Mouse (Mus musculus) intestine, postnatal 0 days (tissue): Measurements from ENCODE around the gene Tiam2. TPM values are rescaled to one million over a fixed set of nuclear protein-coding genes. Genes with fewer than 3 reads are reported as not detected.

Experiments
- ATAC-seq: fragments of 200-750 bp; cut with Nextera tagmentation; 2 replicates; pipeline ENCODE4 v1.8.0; 2017; ENCODE audit warnings: mild to moderate bottlenecking, moderate TSS enrichment, moderate library complexity
- H3K27ac ChIP-seq: fragments of 300-500 bp; sonication (generic); 2 replicates; pipeline ENCODE4 v1.5.1; 2014; ENCODE audit warnings: mild to moderate bottlenecking, low read depth, low read length, moderate library complexity
- H3K27me3 ChIP-seq: fragments of 300-500 bp; sonication (generic); replicated peaks from 2 replicates; pipeline ENCODE4 v1.6.1; 2014; ENCODE audit warnings: low read length, mixed read lengths; ENCODE audit not compliant: control insufficient read depth, insufficient read depth
- H3K36me3 ChIP-seq: fragments of 300-500 bp; sonication (generic); 2 replicates; pipeline ENCODE4 v1.6.1; 2014; ENCODE audit warnings: mild to moderate bottlenecking, moderate library complexity; ENCODE audit not compliant: control insufficient read depth, insufficient read depth
- H3K4me1 ChIP-seq: fragments of 300-500 bp; sonication (generic); replicated peaks from 2 replicates; pipeline ENCODE4 v1.6.1; 2014; ENCODE audit warnings: antibody characterized with exemption, low read length, mixed read lengths; ENCODE audit not compliant: control insufficient read depth, insufficient read depth
- H3K4me2 ChIP-seq: fragments of 300-500 bp; sonication (generic); replicated peaks from 2 replicates; pipeline ENCODE4 v1.6.1; 2014; ENCODE audit warnings: low read depth, mild to moderate bottlenecking, moderate library complexity
- H3K4me3 ChIP-seq: fragments of 300-500 bp; sonication (generic); 2 replicates; pipeline ENCODE4 v1.5.1; 2014; ENCODE audit warnings: low read depth, low read length
- H3K9ac ChIP-seq: fragments of 300-500 bp; sonication (generic); 2 replicates; pipeline ENCODE4 v1.6.1; 2014; ENCODE audit warnings: mild to moderate bottlenecking, low read depth, low read length
- H3K9me3 ChIP-seq: fragments of 300-500 bp; sonication (generic); 2 replicates; pipeline ENCODE4 v1.6.1; 2016; ENCODE audit warnings: mixed run types; ENCODE audit not compliant: control insufficient read depth
- CTCF ChIP-seq: sonication (generic); IDR thresholded peaks from 2 replicates; pipeline ENCODE4 v1.5.1; 2016; ENCODE audit warnings: low read depth, mild to moderate bottlenecking, control low read depth, antibody characterized with exemption, moderate library complexity
- WGBS: fragments of 180-500 bp; shearing (Covaris S2); extraction: QIAGEN DNeasy Blood & Tissue Kit; methylation state at CpG from one replicate; pipeline ENCODE4 v1.1.7; 2014; 5-methylcytosine and 5-hydroxymethylcytosine counted together
- polyA plus RNA-seq: library from polyadenylated mRNA; unstranded; fragments of >200 nt; fragmentation: Nextera tagmentation; extraction: Ambion mirVana; gene quantifications from 2 replicates; pipeline ENCODE4 v1.2.1, GENCODE M21; 2015

Tiam2 gene
- polyA plus RNA-seq, 1 experiment from 2014 or later, result 1.9 TPM

- no peaks in the 10 kb centered on the region for H3K36me3 ChIP-seq
- H3K9ac ChIP-seq, result peak overlapping the region; percentile 70
- peak overlapping the region; percentile 73 for H3K4me3 ChIP-seq
- no peaks in the 10 kb centered on the region for H3K9me3 ChIP-seq
- WGBS, result under 1% methylated on average over 25 of the region's 25 CpGs
- no peak overlapping the region for H3K27ac ChIP-seq
- peak overlapping the region; percentile 97 for H3K4me2 ChIP-seq
- no peak for ATAC-seq
- peaks cover 4% of the 10 kb centered on the region; the same call in 1 of the 2 replicates for H3K4me1 ChIP-seq
- TF ChIP-seq CTCF, result no peak
- H3K27me3 ChIP-seq, result no peaks in the 10 kb centered on the region
Observed at GRCm38 (mm10) chr17:3326903-3327279, 518 bp downstream of the Tiam2 start.

- Histone ChIP-seq H3K36me3 (no peaks in the 10 kb centered on the region), H3K4me1 (peaks cover 4% of the 10 kb centered on the region; the same call in 1 of the 2 replicates), H3K4me3 (peak overlapping the region; percentile 73), H3K4me2 (peak overlapping the region; percentile 97), H3K27me3 (no peaks in the 10 kb centered on the region), H3K9ac (peak overlapping the region; percentile 70), H3K27ac (no peak overlapping the region), H3K9me3 (no peaks in the 10 kb centered on the region)
- no peak for ATAC-seq
- TF ChIP-seq CTCF, result no peak
- WGBS, result 6% methylated on average over 14 of the region's 14 CpGs
Observed at GRCm38 (mm10) chr17:3327335-3327734, 962 bp downstream of the Tiam2 start.

GRCm38 (mm10) chr17:3328820-3329219 lies 2.4 kb downstream of the Tiam2 start:
- H3K9ac ChIP-seq, result no peak overlapping the region
- no peak for TF ChIP-seq CTCF
- no peaks in the 10 kb centered on the region for H3K36me3 ChIP-seq
- no peak overlapping the region for H3K4me2 ChIP-seq
- no peaks in the 10 kb centered on the region for H3K27me3 ChIP-seq
- no peak for ATAC-seq
- 79% methylated on average over 4 of the region's 4 CpGs for WGBS
- no peaks in the 10 kb centered on the region for H3K9me3 ChIP-seq
- H3K4me1 ChIP-seq, result peaks cover 4% of the 10 kb centered on the region; the same call in 1 of the 2 replicates
- no peak overlapping the region for H3K27ac ChIP-seq
- no peak overlapping the region for H3K4me3 ChIP-seq

- no peak for TF ChIP-seq CTCF
- WGBS, result 86% methylated on average over 4 of the region's 4 CpGs
- Histone ChIP-seq H3K4me3 (no peak overlapping the region), H3K4me2 (no peak overlapping the region), H3K4me1 (peaks cover 4% of the 10 kb centered on the region; the same call in 1 of the 2 replicates), H3K36me3 (no peaks in the 10 kb centered on the region), H3K27me3 (no peaks in the 10 kb centered on the region), H3K27ac (no peak overlapping the region), H3K9ac (no peak overlapping the region), H3K9me3 (no peaks in the 10 kb centered on the region)
- no peak for ATAC-seq
Observed at GRCm38 (mm10) chr17:3329429-3329828, 3.1 kb downstream of the Tiam2 start.

- no peak for ATAC-seq
- H3K4me2 ChIP-seq, result no peak overlapping the region
- no peaks in the 10 kb centered on the region for H3K27me3 ChIP-seq
- WGBS, result 77% methylated on average over 7 of the region's 7 CpGs
- no peaks in the 10 kb centered on the region for H3K9me3 ChIP-seq
- H3K4me1 ChIP-seq, result peaks cover 2% of the 10 kb centered on the region; the same call in 1 of the 2 replicates
- no peak overlapping the region for H3K27ac ChIP-seq
- TF ChIP-seq CTCF, result no peak
- H3K36me3 ChIP-seq, result no peaks in the 10 kb centered on the region
- no peak overlapping the region for H3K4me3 ChIP-seq
- no peak overlapping the region for H3K9ac ChIP-seq
Observed at GRCm38 (mm10) chr17:3331721-3332461, 5.5 kb downstream of the Tiam2 start.

- no peak for ATAC-seq
Observed at GRCm38 (mm10) chr17:3336161-3336739, 9.9 kb downstream of the Tiam2 start.

More at GRCm38 (mm10) chr17:3336161-3336739, 9.9 kb downstream of the Tiam2 start:
- 82% methylated on average over 7 of the region's 7 CpGs for WGBS
- Histone ChIP-seq H3K9me3 (no peaks in the 10 kb centered on the region), H3K27ac (no peak overlapping the region), H3K4me2 (no peak overlapping the region), H3K9ac (no peak overlapping the region), H3K4me3 (no peak overlapping the region), H3K36me3 (no peaks in the 10 kb centered on the region), H3K4me1 (no peaks in the 10 kb centered on the region), H3K27me3 (no peaks in the 10 kb centered on the region)
- TF ChIP-seq CTCF, result no peak
